Mouse (Mus musculus): ENCODE data around the gene Cap2.

GRCm38 (mm10) chr13:46644175-46644574 lies 142.5 kb downstream of the Cap2 start:
- TF ChIP-seq CTCF (IDR thresholded peaks at IDR 0.05; ENCODE audit: low read depth), result no peak
- TF ChIP-seq EP300 (IDR thresholded peaks at IDR 0.05; ENCODE audit: low read depth), result no peak
